ENCODE assay signal across 26 mouse cellular contexts in the genomic region with DNA sequence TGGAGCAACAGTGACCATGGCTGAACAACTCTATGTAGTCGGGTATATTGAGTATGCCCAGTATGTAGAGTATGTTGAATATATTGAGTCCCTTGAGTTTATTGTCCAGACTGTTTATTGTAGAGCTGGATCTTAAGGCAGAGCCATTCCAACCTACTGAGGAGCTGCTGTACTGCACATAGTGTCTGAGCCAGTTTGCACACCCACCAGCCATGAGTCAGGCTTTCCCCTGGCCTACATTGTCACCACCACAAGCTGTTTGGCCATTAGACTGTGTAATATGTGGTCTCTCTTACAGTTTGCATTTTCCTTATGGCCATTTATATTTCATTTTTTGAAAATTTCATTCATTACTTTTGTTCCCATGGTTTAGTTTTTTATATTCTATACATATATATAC. TPM values are rescaled to one million over a fixed set of nuclear protein-coding genes. Genes with fewer than 3 reads are reported as not detected.
DNase-seq lines count a peak whose midpoint lies in the region.
"Had no signal": no experiment of that assay in that cellular context is flagged by ENCODE, and none has a peak within 500 bp of the region (broad histone marks: within the 10 kb centered on the region; RNA-seq: fewer than 3 reads in every experiment).

No protein-coding gene starts in this region.

- intact Hi-C loops in left cerebral cortex, postnatal 36 days (cut with DNase I) = no loop called here

- DNase-seq in layer of hippocampus, adult 9-11 months = peak; percentile 12
- no peak for DNase-seq in layer of hippocampus, postnatal 36 days
- peak; percentile 18 for DNase-seq in right cerebral cortex, postnatal 25 days
- DNase-seq in right cerebral cortex, postnatal 4 days = no peak
- DNase-seq in left cerebral cortex, postnatal 36 days (ENCODE audit: low spot score in 2 of 2) = peak; percentile 24 to 28
- no peak for DNase-seq in cerebellum, postnatal 10 days
- DNase-seq in cerebellum, adult 18-20 months = no peak
- DNase-seq: adrenal gland, adult 2 months; adrenal gland, postnatal 36 days; B cell, adult 2 months; cerebellum, adult 8-10 months; embryo, embryonic 11 days; gastrocnemius, postnatal 25 days; heart, adult 11 months; kidney, adult 18-20 months; kidney, postnatal 25 days; liver; lung, adult 2 months; lung, postnatal 10 days; retina, postnatal 1 day; spleen, adult 18-20 months; thymus, adult 2 months; thymus, postnatal 36 days had no signal

RNA-seq across cellular contexts. Expression of gene Dnmt3c, which starts 16.5 kb away (rescaled TPM):
- not detected for total RNA-seq in layer of hippocampus, postnatal 36 days (2021)
- not detected for total RNA-seq in left cerebral cortex, postnatal 36 days (2021)
- total RNA-seq: adrenal gland, adult 2 months; adrenal gland, postnatal 36 days; gastrocnemius, adult 18-20 months; gastrocnemius, postnatal 25 days; heart, postnatal 25 days; monocyte, adult 5-6 weeks had no signal

RNA-seq across cellular contexts. Expression of gene Dnmt3b, which starts 30.7 kb away (rescaled TPM):
- total RNA-seq in layer of hippocampus, postnatal 36 days (2021) = 1 to 10 TPM; 1.3 to 1.6 TPM
- total RNA-seq in left cerebral cortex, postnatal 36 days (2021) = 1 to 10 TPM in 1 of 2 experiments, under 1 TPM in 1; 0.86 to 1.4 TPM

RNA-seq across cellular contexts. Expression of gene Commd7, which starts 47.4 kb away (rescaled TPM):
- total RNA-seq in layer of hippocampus, postnatal 36 days (2021) = 10 to 100 TPM; 30.5 to 32.9 TPM
- 10 to 100 TPM; 27.6 to 32.0 TPM for total RNA-seq in left cerebral cortex, postnatal 36 days (2021)

Comparison
In these comparisons a context has a peak if more than half of its experiments do, and no peak if none do; other contexts are left out.
1. DNase-seq: peak in layer of hippocampus, adult 9-11 months (single experiment), right cerebral cortex, postnatal 25 days (single experiment) and left cerebral cortex, postnatal 36 days (2 of 2); none in layer of hippocampus, postnatal 36 days (0 of 2), right cerebral cortex, postnatal 4 days (single experiment), cerebellum, postnatal 10 days (0 of 2) and cerebellum, adult 18-20 months (0 of 2).